Mouse (Mus musculus) bone marrow, adult 2 months (tissue): ENCODE measurements around the gene Neurl2.

Source experiments
- CTCF ChIP-seq: fragments of 200-500 bp; IDR thresholded peaks from 2 replicates; pipeline ENCODE4 v1.5.1; 2011; ENCODE audit warnings: low read length, control low read depth; ENCODE audit not compliant: control insufficient read depth, insufficient read depth
- POLR2A ChIP-seq: fragments of 200-500 bp; IDR thresholded peaks from 2 replicates; pipeline ENCODE4 v1.6.1; 2011; ENCODE audit warnings: low read depth, mild to moderate bottlenecking, control low read depth, low read length, borderline replicate concordance; ENCODE audit not compliant: control insufficient read depth

DNA sequence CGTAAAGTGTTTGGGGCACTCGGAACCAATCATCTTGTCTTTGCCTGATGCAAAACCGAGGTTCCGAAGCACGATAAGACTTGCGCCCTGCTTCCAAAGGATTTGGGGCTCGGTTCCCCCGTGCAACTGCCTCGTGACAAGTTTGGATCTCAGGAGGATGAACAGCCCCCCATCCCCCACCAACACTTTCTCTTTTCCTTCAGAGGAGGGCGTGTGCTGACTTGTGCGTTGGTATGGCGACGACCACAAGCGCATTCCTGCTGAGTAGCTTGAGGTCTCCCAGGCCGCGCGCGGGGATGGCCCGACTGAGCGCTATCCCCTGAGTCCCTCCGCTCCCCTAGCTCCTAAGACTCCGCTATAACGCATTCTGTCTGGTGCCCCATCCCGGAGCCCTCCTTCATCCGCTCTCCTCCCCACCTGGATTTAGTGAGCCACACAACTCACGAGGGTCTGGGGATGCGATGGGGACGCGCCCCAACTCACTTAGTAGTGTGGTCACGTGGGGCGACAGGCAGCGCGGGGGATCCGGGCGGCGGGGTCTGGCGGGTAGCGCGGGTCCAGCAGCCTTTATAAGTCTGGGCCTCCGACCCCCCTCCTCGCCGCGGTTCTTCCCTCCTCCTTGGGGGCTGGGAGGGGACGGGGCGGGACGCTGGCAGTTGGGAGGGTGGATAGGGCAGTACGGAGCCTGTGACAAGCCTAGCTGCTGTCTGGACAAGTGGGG lies 24.0 kb upstream of the Neurl2 start, which contains the start of gene Pltp:
- TF ChIP-seq CTCF (no peak), POLR2A (no peak)
